Mouse (Mus musculus) thymus, postnatal 4 days (tissue): Measurements from ENCODE around the gene Rbm20.
A peak's percentile ranks its signal among the peaks of the same experiment; 100 is the strongest.

ENCODE experiments used
- DNase-seq: peaks from one replicate; pipeline ENCODE4 v3.0.0; 2021

Rbm20 gene

DNA sequence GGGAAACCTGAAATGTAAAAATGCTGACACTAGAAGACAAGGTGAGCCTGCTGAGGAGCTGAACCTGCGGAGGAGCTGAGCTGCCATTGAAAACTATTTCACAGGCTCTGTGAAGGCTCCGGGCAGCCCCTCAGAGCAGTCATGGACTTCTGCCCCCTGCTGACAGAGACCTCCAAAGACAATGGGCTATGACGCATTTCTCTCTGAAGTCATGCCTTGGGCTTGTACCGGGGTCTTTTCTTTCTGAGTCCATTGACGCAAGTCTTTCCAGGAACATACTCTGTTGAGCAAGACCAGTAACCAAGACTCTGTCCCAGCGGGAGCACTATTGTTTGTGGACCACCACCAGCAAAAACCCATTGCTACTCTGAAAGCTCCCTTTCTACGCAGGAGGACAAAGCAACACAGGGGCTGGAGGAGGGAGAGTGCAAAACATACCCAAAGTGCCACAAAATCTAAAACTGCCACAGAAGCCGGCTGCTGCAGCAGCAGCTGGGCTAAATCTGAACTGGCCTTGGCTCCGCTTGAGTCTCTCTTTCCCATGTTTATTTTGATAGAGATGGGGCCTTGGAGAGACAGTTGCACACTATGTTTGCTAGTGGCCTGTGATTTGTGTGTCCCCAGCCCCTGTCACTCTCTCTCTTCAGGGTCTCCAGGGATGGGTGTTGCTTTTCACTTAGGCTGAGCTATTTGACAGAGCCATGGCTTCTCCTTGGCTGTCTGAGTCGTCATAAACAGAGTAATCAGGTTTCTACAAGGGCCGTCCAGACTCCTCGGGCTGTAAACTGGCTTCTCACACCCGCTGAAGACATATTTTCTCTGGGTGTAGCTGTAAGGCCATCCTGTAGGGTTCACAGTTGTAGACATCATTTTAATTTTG, 144.4 kb downstream of the Rbm20 start:
- peak; percentile 41 for DNase-seq

DNA sequence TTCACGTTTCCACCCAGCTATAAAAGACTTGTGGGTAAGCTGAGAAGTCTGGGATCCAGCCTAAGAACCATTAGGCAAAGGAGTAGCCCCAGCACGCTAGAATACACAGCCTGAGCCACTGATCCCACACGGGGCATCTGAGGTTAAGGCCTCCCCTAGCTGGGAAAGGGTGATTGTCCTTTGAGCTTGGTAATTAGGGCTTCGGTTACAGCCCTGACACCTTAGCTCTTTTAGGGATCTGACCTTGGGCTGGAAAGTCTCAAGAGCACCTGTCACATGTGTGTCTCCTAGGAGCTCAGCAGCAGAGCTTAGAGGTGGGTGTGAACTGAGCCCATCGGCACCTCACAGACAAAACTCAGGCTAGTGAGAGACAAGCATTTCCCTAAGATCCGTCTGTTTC, 146.7 kb downstream of the Rbm20 start:
- no peak for DNase-seq

DNA sequence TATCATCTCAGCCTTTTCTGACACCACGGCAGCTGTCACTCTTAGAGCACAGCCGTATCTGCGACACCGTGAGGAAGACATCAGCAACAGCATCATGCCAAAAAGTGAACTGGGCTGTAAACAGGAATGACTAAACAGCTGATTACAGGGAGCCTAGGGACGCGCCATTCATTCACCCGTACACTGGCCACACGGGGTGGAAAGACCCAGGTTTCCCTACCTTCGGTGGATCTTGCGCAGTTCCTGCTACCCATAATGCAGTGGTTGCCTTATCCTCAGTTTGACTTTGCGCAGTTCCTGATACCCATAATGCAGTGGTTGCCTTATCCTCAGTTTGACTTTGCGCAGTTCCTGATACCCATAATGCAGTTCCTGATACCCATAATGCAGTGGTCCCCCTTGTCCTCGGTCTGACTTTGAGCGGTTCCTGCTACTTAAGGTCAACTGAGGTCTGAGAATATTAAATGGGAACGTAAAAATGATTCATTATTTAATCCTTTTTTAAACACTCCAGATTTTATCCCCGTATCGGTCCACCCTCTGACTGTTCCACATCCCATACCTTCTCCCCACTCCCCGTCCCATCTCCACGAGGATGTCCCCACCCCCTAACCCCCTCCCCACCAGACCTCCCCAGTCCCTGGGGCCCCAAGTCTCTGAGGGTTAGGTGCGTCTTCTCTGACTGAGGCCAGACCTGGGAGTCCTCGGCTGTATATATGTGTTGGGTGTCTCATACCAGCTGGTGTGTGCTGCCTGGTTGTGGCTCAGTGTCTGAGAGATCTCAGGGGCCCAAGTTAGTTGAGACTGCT, 148.0 kb downstream of the Rbm20 start:
- DNase-seq, result peak; percentile 25

DNA sequence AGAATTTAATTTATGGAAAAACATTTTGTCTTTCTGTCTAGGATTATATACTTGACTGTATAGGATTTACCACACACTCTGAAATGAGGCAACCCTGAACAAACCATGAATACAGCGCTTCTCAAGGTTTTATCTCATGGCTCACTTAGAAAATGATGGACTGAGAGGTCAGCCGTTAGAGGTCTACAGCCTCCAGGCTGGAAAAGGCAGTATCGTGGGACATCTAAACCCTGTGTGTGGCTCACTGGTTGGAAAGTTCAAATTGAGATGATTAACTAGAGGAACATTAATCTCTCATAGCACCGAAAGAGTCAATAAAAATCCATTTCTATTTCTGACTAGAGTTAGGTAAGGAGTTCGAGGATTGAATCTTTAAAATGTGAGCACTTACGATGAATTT, 152.9 kb downstream of the Rbm20 start:
- DNase-seq, result no peak

DNA sequence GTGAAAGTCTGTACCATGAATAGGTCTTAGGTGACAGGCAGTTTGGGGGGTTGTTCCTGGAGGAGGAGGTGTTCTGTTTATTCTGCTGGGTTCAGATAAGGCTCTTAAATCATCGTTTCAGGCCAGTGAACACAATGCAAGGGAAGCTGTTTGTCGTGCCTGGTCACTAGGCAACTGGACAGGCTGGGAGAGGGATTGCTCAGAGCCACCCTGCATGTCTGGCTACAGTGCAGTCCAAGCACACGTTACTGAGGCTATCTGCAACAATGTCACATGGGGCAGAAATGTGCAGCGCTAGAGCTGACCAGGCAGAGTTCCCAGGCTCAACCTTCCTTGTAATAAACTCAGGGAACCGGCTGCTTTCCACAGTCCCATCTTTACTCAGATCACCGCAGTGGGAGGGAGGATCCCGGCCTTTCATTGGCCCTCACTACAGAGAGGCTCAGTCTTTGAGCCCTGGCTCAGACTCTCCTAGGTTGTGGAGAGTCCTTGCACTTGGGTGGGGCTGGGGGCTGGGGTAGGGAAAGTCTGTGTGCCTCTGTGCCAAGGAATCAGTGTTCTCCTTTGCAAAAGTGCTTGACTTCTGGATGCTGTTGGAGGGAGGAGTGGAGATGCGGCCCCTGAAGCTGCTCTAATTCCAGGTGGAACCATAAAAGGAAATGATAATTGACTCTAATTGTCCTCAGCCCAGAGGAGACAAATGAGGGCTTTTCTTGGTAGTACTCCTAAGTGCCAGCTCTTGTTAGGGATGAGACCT, 153.5 kb downstream of the Rbm20 start:
- no peak for DNase-seq

DNA sequence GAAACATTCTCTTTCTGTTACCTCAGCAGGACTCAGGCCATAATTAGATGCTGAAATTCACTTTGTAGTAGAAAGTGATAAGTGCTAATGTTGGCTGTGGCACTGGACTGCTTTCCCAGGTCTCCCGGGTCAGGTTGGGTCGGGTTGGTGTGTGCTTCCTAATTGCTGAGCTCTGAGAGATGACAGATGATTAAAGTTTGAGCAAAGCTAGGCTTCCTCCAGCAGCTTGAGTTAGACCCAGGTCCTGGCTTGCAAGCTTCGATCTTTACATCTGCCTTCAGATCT, 154.0 kb downstream of the Rbm20 start:
- DNase-seq, result no peak

DNA sequence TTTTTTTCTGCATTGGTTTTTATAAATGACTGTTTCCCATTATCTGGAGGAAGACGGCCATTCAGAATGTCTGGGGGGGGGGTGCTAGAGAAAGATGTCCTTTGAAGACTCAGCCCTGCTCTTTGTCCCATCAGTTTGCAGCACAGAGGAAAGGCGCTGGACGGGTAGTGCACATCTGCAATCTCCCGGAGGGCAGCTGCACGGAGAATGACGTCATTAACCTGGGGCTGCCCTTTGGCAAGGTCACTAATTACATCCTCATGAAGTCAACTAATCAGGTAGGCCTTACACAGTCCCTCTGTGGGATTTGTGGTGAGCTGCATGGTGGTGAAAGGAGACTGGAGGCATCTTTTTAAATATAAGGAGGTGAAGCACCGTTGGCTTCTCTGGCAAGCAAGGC, 155.4 kb downstream of the Rbm20 start:
- DNase-seq, result no peak

DNA sequence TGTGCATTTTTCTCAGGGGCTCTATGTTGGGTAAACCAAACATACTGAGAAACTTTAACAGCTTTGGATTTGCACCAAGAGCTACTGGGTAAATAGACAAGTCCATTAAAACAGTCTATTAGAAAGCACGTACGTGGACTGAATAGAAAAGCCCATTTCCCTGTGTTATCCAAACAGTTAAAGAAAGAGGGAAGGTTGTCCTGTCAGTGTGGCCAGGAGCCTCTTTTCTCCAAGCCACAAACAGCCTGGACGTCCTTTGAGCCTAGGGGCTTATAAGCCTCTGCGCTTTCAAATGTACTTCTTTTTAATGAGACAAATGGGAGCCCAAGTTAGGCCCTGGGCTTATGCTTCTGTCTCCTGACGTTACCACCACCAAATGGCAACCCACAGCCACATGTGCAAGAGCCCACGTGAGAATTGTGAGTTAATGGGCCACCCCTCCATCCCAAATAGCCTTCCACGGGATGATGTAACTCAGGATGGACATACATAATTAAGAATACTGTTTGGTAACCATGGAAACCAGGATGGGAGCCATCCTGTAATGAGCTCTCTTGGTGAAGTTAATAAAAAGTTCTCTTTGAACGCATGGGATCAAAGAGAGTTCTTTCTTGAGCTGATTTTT, 156.8 kb downstream of the Rbm20 start:
- no peak for DNase-seq

DNA sequence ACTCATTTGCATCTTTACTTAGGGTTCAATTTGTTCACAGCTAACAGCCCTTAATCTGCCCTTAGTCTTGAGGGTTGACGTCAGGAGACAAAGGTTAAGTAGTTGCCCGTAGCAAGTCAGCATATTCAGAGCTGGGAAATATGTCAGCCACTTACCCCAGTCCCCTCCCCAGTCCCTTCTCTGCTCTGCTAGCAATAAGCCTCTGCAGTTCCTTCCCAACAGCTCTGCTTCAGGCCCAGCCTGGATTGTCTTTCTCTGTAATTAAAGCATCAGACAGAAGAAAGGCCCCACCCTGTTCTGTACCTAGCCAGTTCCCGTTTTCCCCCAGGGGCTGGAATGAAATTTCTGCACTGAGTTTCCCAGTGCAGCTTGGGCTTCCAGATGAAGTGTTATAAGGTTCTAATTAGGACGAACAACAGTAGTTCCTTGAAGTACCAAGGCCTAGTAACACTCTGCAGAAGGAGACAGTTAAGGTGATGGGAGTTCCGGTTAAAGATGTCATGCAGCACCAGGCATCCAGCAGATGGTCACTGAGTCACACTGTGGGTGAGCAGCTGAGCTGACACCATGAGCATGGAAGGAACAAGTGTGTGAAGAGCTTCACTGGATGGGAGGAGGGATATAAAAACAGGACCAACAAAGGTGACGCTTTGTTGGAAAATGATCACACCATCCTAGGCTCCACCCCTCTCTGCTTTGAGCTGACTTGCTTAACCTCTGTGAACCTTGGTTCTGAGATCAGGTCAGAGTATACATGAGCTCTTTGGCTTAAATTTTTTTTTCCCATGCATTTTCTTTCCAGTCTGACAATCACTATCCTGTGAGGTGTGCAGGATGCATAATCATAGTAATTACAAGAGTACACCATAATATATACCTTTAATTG, 159.7 kb downstream of the Rbm20 start:
- DNase-seq, result no peak

DNA sequence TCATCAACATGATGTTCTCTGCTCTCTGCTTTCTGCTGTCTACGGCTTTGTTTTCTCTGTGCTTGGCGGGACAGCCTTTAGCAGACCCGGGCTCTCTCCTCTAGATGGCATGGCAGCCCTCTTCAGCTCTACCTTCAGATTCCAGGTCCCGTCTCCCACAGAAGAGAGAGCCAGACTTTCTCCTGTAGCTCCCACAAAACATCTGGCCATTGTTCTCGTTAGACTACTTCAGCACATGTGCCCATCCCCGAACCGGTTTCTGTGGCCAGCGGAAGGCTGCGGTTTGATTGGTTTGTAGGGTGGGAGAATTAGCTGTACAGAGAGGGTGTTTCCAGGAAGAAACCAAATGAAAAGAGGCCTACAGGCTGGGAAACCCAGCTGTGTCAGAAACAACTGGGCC, 161.7 kb downstream of the Rbm20 start:
- peak; percentile 38 for DNase-seq

DNA sequence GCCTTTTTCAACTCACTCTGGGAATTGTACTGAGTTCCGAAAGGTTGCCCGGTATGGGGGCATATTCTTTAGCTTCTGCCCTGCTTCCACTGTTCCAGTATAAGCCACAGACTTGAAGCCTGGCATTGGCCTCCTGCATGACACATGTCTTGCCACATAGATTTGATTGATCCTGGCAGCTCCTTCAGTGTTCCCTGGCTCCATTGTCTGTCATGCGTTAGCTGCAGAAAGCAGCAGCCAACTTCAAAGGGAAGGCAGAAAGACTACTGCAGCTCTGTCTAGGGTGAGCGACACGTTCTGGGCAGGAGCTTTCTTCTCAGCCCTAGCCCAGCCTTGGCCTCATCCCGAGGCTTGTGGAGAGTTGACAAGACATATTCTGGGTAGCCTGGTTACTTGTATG, 162.7 kb downstream of the Rbm20 start:
- DNase-seq, result no peak

DNA sequence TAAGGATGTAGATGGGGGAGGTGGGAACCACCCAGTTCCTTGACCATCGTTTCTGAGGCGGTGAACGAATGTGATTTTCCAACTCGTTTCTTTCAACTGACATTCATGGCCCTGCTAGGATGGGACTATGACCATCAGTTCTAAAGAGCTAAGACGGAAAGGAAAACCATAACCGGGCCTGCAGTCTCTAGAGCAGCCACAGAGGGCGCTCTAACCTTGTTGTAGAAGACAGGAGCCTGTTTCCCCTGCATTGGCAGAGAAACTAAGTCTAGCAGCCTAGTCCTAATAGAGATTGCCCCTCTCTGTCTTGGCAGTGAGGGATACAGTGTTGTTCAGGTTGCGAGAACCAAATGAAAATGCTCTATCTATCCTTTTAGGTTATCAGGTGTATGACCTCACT, 164.8 kb downstream of the Rbm20 start:
- DNase-seq, result peak; percentile 91

DNA sequence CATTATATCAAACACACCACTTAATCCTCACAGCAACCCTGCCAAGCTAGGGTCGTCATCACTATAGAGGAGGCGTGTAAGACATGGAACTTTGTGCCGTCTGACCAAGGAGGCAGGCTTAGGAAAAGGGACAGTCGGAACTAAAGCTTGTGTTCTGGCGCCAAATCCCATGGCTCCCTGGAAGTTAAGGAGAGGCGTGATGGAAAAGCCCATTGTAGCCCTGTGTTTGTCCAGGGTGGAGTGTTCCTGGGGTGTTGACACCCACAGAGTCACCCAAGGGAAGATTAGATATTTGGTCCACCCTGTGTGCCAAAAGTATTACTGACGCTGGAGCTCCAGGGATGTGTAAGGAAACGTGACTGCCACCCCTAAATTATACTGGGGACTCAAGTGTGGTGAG, 166.9 kb downstream of the Rbm20 start:
- no peak for DNase-seq

DNA sequence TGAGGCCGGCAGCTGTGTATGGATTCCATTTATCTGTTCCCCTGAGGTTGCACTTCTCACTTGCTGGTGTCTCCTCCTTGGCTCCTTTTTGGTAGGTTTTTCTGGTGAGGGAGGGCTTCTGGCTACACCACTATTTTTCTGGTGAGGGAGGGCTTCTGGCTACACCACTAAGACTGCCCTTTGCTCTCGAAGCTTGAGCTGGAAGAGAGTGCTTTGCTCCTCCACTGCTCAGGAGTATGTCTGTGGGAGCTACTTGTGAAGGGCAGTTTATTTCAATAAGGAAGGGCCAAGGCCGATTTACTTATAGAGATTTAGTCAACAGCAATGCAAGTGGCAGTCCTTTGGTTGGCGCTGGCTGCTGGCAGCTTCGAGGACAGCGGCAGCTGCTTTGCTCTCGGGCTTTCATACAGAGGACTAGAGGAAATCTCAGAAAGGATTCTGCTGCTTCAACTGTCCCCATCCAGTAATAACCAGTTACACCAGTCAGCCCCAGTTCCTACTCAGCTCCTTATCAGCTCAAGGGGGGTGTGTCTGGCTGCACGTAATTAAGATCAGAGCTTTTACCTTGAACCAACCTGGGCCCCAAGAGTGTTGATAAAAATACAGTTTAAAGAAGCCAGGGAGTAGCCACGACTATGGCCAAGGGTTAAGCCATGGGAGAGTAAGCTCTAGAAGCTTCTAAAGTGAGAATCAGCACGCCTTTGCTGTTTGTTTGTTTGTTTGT, 171.3 kb downstream of the Rbm20 start:
- DNase-seq, result no peak

DNA sequence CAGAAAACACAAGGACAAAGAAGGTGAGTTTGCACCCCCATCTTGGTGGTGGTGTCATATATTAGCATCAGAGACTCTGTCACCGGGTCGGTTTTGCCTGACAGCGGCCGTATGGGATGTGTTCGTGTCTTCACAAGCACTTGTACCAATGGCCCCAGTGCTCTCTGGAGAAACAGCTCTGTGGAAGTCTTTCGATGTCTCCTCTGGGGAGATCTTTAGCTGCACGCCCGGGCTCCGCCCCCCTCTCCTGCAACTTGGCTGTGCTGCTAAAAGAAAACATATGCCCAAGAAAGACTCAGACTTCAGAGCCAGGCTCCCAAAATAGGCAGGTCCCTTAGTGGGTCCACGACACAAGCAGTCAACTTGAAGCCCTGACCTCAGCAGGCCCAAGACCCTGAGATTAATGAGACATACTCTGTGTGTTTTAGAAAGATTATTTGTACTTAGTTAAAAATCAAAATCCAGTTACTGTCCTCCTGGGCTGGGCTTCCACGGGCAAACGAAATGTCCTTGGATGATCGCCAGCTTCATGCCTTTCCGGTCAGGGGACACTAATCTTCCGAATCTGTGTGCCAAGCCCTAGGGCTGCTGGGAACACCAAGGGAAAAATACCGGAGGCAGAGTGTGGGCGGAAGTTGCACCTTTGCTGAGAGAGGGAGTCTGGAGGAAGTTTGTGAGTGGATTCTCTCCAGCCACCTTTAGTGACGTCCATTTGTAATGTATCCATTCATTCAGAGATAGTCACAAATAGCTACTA, 173.2 kb downstream of the Rbm20 start:
- no peak for DNase-seq

DNA sequence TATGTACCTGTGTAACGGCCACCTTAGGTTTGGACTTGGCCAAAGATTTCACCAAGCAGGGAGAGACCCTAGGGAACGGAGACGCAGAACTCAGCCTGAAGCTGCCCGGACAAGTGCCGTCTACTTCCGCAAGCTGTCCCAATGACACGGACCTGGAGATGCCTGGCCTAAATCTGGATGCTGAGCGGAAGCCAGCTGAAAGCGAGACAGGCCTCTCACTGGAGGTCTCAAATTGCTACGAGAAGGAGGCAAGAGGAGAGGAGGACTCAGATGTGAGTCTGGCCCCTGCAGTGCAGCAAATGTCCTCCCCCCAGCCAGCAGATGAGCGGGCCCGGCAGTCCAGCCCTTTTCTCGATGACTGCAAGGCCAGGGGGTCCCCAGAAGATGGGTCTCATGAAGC, 174.2 kb downstream of the Rbm20 start:
- no peak for DNase-seq

DNA sequence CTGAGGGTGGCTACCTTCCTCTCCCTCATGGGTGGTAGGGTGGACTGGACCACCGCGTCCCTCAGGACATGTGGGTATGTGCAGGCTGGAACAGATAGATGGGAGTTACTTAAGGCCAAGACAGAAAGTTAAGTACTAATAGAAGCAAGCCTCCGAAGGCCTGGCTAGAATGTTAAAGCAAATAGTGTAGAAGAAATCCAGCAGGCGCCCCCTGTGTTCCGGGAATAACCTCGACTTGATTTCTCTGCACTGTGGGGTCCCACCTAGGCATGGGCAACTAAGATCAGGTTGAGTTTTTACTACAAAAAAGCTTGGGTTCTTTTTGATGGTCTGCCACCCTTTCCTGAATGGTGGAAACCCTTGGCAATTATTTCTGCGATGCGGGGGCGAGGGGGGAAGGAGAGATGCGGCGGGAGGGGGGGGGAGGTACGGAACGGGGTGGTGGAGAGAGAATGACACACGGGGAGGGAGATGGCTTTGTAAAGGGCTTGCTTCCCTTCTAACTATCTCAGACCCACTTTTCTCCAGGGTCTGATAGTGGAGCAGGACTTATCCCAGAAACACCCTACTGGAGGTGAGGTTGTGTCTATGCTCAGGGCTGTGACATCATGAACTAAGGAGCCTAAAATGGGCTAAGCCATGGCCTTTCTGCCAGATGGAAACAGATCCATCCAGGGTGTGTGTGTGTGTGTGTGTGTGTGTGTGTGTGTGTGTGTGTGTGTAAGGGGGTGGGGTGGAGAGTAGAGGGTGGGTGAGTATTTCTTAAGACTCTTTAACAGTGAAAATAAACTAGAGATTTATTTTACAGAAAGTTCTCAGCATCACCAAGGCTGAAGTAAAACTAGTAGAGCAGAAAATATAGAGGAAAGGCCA, 175.0 kb downstream of the Rbm20 start:
- no peak for DNase-seq

DNA sequence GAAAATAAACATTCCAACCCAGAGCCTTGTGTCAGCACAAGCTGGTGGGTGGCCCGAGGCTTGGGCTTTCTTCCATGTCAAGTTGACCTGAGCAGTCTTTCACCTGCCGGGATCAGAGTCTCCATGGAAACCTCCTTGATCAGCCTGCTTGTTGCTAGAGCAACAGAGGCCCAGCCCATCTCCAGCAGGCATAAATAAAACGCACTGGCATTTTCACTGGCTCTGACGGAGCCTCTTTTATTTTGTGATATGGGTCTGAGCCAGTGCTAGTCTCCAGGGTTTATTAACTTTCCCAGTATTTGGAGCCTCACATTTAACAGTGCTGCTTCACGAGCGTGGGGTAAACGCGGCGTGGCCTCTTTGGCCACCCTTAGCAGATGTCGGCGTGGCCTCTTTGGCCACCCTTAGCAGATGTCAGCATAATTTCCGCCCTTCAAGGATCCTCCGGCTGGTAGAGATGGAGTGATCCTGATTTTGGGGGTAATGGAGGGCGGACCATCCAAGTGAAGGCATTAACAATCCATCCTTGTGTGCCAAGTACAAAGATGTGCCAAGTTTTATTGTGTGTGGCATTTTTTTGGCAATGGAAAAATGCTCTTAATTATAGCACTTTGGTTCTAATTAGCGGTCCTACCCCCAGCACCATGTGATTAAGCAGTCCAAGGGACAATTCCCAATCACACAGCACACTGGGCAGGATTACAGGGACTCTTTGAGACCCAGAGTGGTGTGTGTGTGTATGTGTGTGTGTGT, 175.8 kb downstream of the Rbm20 start:
- no peak for DNase-seq

DNA sequence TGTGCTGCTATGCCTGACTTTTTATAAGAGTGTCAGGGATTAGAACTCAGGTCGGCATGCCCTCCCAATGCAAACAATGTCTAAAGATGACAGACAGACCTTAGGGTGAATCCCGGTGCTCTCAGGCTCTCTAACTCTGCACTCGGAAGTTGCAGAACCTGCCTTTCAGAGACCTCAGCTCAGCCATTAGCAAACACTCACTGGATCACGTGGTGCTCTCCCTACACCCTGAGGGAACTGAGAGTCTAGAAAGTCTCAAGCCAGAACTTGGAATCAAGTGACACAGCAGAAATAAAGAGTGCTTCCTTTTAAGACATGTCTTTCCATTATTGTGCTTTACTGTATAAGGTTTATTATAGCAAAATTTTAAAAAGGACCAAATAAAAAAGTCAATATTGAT, 177.9 kb downstream of the Rbm20 start:
- DNase-seq, result no peak
